Mouse (Mus musculus): ENCODE results near the gene Pkd1. TPM values are rescaled to one million over a fixed set of nuclear protein-coding genes. Genes with fewer than 3 reads are reported as not detected.

Gene Pkd1
- 32.1 and 37.9 TPM in 2 replicates for polyA plus RNA-seq (2015; fragmentation: Nextera tagmentation; extraction: Ambion mirVana)

- under 1% methylated on average over 72 of the region's 72 CpGs for WGBS
- Histone ChIP-seq H3K9me3 (no peaks in the 10 kb centered on the region), H3K9ac (peak within 1 kb of the TSS; percentile 87), H3K4me1 (peaks cover 36% of the 10 kb centered on the region), H3K27ac (peak within 1 kb of the TSS; percentile 94), H3K27me3 (0 out of 2 replicates have a peak, but pooled peaks cover under 1% of the 10 kb centered on the region), H3K4me3 (peak within 1 kb of the TSS; percentile 73), H3K36me3 (no peaks in the 10 kb centered on the region), H3K4me2 (peak within 1 kb of the TSS; percentile 51)
- ATAC-seq (ENCODE audit: insufficient number of reproducible peaks, low FRiP score, low TSS enrichment, low read depth) = peak; percentile 96
Measured at GRCm38 (mm10) chr17:24549618-24550415, at the start of gene Pkd1. TSS of gene Pkd1 (plus strand) at chr17:24549834.

- no peak for ATAC-seq (ENCODE audit: insufficient number of reproducible peaks, low FRiP score, low TSS enrichment, low read depth)
- no peak overlapping the region for H3K9ac ChIP-seq
- WGBS = 40% methylated on average over 11 of the region's 11 CpGs
- H3K9me3 ChIP-seq = no peaks in the 10 kb centered on the region
- H3K36me3 ChIP-seq = peaks cover 28% of the 10 kb centered on the region
- no peak overlapping the region for H3K4me3 ChIP-seq
- no peaks in the 10 kb centered on the region for H3K27me3 ChIP-seq
- H3K27ac ChIP-seq = no peak overlapping the region
- H3K4me2 ChIP-seq = no peak overlapping the region
- peaks cover 13% of the 10 kb centered on the region for H3K4me1 ChIP-seq
Measured at GRCm38 (mm10) chr17:24502208-24502607, 47.4 kb upstream of the Pkd1 start.

- Histone ChIP-seq H3K4me2 (no peak overlapping the region), H3K4me3 (no peak overlapping the region), H3K27me3 (no peaks in the 10 kb centered on the region), H3K9ac (no peak overlapping the region), H3K4me1 (peaks cover 20% of the 10 kb centered on the region), H3K36me3 (peaks cover 38% of the 10 kb centered on the region), H3K9me3 (no peaks in the 10 kb centered on the region), H3K27ac (no peak overlapping the region)
- 89% methylated on average over 10 of the region's 10 CpGs for whole genome bisulfite sequencing
- no peak for ATAC-seq (ENCODE audit: insufficient number of reproducible peaks, low FRiP score, low TSS enrichment, low read depth)
Measured at GRCm38 (mm10) chr17:24504085-24504484, 45.5 kb upstream of the Pkd1 start.

- Histone ChIP-seq H3K27ac (no peak overlapping the region), H3K9me3 (no peaks in the 10 kb centered on the region), H3K4me3 (no peak overlapping the region), H3K36me3 (peaks cover 52% of the 10 kb centered on the region), H3K9ac (no peak overlapping the region), H3K27me3 (no peaks in the 10 kb centered on the region), H3K4me2 (no peak overlapping the region), H3K4me1 (peaks cover 20% of the 10 kb centered on the region)
- ATAC-seq (ENCODE audit: insufficient number of reproducible peaks, low FRiP score, low TSS enrichment, low read depth) = no peak
- 92% methylated on average over 30 of the region's 30 CpGs for WGBS
Measured at GRCm38 (mm10) chr17:24505286-24505955, 44.2 kb upstream of the Pkd1 start.

- Histone ChIP-seq H3K4me3 (no peak overlapping the region), H3K36me3 (peaks cover 62% of the 10 kb centered on the region), H3K4me2 (peak overlapping the region; percentile 22), H3K4me1 (peaks cover 20% of the 10 kb centered on the region), H3K27ac (no peak overlapping the region), H3K9me3 (no peaks in the 10 kb centered on the region), H3K27me3 (no peaks in the 10 kb centered on the region), H3K9ac (no peak overlapping the region)
- 35% methylated on average over 36 of the region's 36 CpGs for WGBS
- no peak for ATAC-seq (ENCODE audit: insufficient number of reproducible peaks, low FRiP score, low TSS enrichment, low read depth)
Measured at GRCm38 (mm10) chr17:24506332-24507070, 43.1 kb upstream of the Pkd1 start.

- ATAC-seq (ENCODE audit: insufficient number of reproducible peaks, low FRiP score, low TSS enrichment, low read depth) = no peak
- no peaks in the 10 kb centered on the region for H3K9me3 ChIP-seq
- H3K36me3 ChIP-seq = peaks cover 69% of the 10 kb centered on the region
Measured at GRCm38 (mm10) chr17:24507129-24507664, 42.4 kb upstream of the Pkd1 start.

GRCm38 (mm10) chr17:24507806-24508460, 41.7 kb upstream of the Pkd1 start:
- H3K4me2 ChIP-seq = no peak overlapping the region
- peaks cover 70% of the 10 kb centered on the region for H3K36me3 ChIP-seq
- no peak; the same call in 1 of the 2 replicates for ATAC-seq (ENCODE audit: insufficient number of reproducible peaks, low FRiP score, low TSS enrichment, low read depth)

More at GRCm38 (mm10) chr17:24507129-24507664, 42.4 kb upstream of the Pkd1 start:
- Histone ChIP-seq H3K4me3 (no peak overlapping the region), H3K27me3 (no peaks in the 10 kb centered on the region), H3K9ac (no peak overlapping the region), H3K27ac (no peak overlapping the region), H3K4me2 (no peak overlapping the region), H3K4me1 (peaks cover 17% of the 10 kb centered on the region)
- 47% methylated on average over 19 of the region's 19 CpGs for WGBS

GRCm38 (mm10) chr17:24513609-24514008, 36.0 kb upstream of the Pkd1 start:
- Histone ChIP-seq H3K36me3 (peaks cover 96% of the 10 kb centered on the region), H3K27me3 (no peaks in the 10 kb centered on the region), H3K4me3 (no peak overlapping the region), H3K9me3 (no peaks in the 10 kb centered on the region), H3K4me1 (no peaks in the 10 kb centered on the region), H3K9ac (no peak overlapping the region), H3K27ac (no peak overlapping the region), H3K4me2 (no peak overlapping the region)
- ATAC-seq (ENCODE audit: insufficient number of reproducible peaks, low FRiP score, low TSS enrichment, low read depth) = no peak
- WGBS = 46% methylated on average over 5 of the region's 5 CpGs

More at GRCm38 (mm10) chr17:24507806-24508460, 41.7 kb upstream of the Pkd1 start:
- WGBS = 66% methylated on average over 12 of the region's 12 CpGs
- Histone ChIP-seq H3K4me3 (no peak overlapping the region), H3K27me3 (no peaks in the 10 kb centered on the region), H3K4me1 (peaks cover 15% of the 10 kb centered on the region), H3K9ac (no peak overlapping the region), H3K9me3 (no peaks in the 10 kb centered on the region), H3K27ac (0 out of 2 replicates have a peak overlapping the region, but pooled peaks have one; percentile 18)

- Histone ChIP-seq H3K9ac (no peak overlapping the region), H3K4me3 (no peak overlapping the region), H3K4me2 (no peak overlapping the region), H3K27ac (peak overlapping the region; percentile 55; the same call in 1 of the 2 replicates), H3K27me3 (no peaks in the 10 kb centered on the region), H3K9me3 (no peaks in the 10 kb centered on the region), H3K36me3 (peaks cover 92% of the 10 kb centered on the region), H3K4me1 (no peaks in the 10 kb centered on the region)
- 85% methylated on average over 24 of the region's 24 CpGs for WGBS
- ATAC-seq (ENCODE audit: insufficient number of reproducible peaks, low FRiP score, low TSS enrichment, low read depth) = no peak
Measured at GRCm38 (mm10) chr17:24514270-24515257, 35.1 kb upstream of the Pkd1 start.

GRCm38 (mm10) chr17:24520450-24520849, 29.2 kb upstream of the Pkd1 start:
- ATAC-seq (ENCODE audit: insufficient number of reproducible peaks, low FRiP score, low TSS enrichment, low read depth) = no peak
- Histone ChIP-seq H3K9me3 (no peaks in the 10 kb centered on the region), H3K9ac (no peak overlapping the region), H3K4me2 (no peak overlapping the region), H3K4me3 (no peak overlapping the region), H3K36me3 (peaks cover 46% of the 10 kb centered on the region), H3K27ac (no peak overlapping the region), H3K27me3 (no peaks in the 10 kb centered on the region), H3K4me1 (peaks cover 6% of the 10 kb centered on the region)
- 78% methylated on average over 4 of the region's 4 CpGs for WGBS

Measured in limb, embryonic 15.5 days (tissue).